Mouse (Mus musculus): Measurements from ENCODE around the gene Pou2f2. TPM values are rescaled to one million over a fixed set of nuclear protein-coding genes. Genes with fewer than 3 reads are reported as not detected.

Pou2f2 gene
- polyA plus RNA-seq, 1 experiment from 2014 or later: 4.2 TPM

GRCm38 (mm10) chr7:25218705-25219415 is 39.3 kb upstream of the Pou2f2 start:
- Histone ChIP-seq H3K4me1 (ENCODE audit: control insufficient read depth, insufficient read depth, low read length) (peaks cover 9% of the 10 kb centered on the region), H3K36me3 (replicated peaks; ENCODE audit: control insufficient read depth, insufficient read depth, low read depth, low read length) (no peaks in the 10 kb centered on the region), H3K9me3 (replicated peaks; ENCODE audit: control insufficient read depth, low read length) (no peaks in the 10 kb centered on the region), H3K27me3 (ENCODE audit: control insufficient read depth, insufficient read depth, low read length) (no peaks in the 10 kb centered on the region), H3K4me3 (ENCODE audit: low read depth, low read length) (peak overlapping the region; percentile 70), H3K4me2 (ENCODE audit: low read depth, low read length) (peak overlapping the region; percentile 85), H3K27ac (replicated peaks; ENCODE audit: low read depth, low read length) (0 out of 2 replicates have a peak overlapping the region, but pooled peaks have one; percentile 47), H3K9ac (replicated peaks; ENCODE audit: low read length) (peak overlapping the region; percentile 81)
- DNase-seq (ENCODE audit: low spot score) (peak; percentile 76), ATAC-seq (replicated peaks; ENCODE audit: insufficient number of reproducible peaks, low FRiP score, low TSS enrichment, low read depth) (peak; percentile 10; the same call in 1 of the 2 replicates)
- under 1% methylated on average over 53 of the region's 53 CpGs for WGBS

DNA sequence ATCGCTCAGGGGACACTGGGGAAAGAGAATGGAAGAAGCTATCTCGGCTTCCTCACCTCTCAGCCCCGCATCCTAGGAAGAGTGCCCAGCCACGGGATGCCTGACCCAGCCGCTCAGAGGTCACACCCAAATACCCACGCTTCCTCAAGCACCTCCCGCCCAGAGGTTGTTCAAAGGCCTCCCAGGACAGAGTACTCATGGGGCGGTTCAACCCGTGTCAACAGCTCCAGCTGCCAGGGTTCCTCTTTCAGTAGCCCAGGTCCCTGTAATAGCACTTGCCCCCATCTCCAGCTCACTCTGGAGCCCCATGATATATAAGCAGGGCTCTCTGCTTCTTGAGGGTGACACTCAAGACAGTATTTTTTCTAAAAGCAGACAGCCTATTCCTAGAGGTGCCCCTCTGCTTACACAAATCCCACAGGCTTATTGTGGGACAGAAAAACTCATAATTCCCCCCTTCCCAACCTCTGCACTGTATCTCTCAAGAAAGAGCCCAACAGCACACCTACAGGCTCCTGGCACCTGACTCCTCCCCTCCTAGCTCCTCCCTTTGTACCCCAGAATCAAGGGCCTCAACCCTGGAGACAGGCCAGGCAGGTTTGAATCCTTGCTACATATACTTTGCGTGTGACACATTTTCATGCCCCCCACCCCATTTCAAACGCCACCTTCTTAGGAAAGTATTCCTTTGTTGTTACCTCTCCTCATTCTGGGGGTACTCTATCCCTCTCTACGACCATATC is 38.3 kb upstream of the Pou2f2 start:
- Histone ChIP-seq H3K4me2 (ENCODE audit: low read depth, low read length) (no peak overlapping the region), H3K4me1 (ENCODE audit: control insufficient read depth, insufficient read depth, low read length) (peaks cover 9% of the 10 kb centered on the region), H3K4me3 (ENCODE audit: low read depth, low read length) (no peak overlapping the region), H3K9me3 (replicated peaks; ENCODE audit: control insufficient read depth, low read length) (no peaks in the 10 kb centered on the region), H3K27ac (replicated peaks; ENCODE audit: low read depth, low read length) (no peak overlapping the region), H3K36me3 (replicated peaks; ENCODE audit: control insufficient read depth, insufficient read depth, low read depth, low read length) (no peaks in the 10 kb centered on the region), H3K9ac (replicated peaks; ENCODE audit: low read length) (no peak overlapping the region), H3K27me3 (ENCODE audit: control insufficient read depth, insufficient read depth, low read length) (no peaks in the 10 kb centered on the region)
- no peak for DNase-seq (ENCODE audit: low spot score)
- ATAC-seq (replicated peaks; ENCODE audit: insufficient number of reproducible peaks, low FRiP score, low TSS enrichment, low read depth): no peak
- WGBS: 60% methylated on average over 12 of the region's 12 CpGs

- 89% methylated on average over 2 of the region's 2 CpGs for WGBS
- H3K27me3 ChIP-seq (ENCODE audit: control insufficient read depth, insufficient read depth, low read length): no peaks in the 10 kb centered on the region
Observed at GRCm38 (mm10) chr7:25214172-25214571, 34.6 kb upstream of the Pou2f2 start.

GRCm38 (mm10) chr7:25213099-25213498 is 33.6 kb upstream of the Pou2f2 start:
- Histone ChIP-seq H3K9ac (replicated peaks; ENCODE audit: low read length) (no peak overlapping the region), H3K4me2 (ENCODE audit: low read depth, low read length) (no peak overlapping the region), H3K4me1 (ENCODE audit: control insufficient read depth, insufficient read depth, low read length) (no peaks in the 10 kb centered on the region), H3K9me3 (replicated peaks; ENCODE audit: control insufficient read depth, low read length) (no peaks in the 10 kb centered on the region), H3K4me3 (ENCODE audit: low read depth, low read length) (no peak overlapping the region), H3K27me3 (ENCODE audit: control insufficient read depth, insufficient read depth, low read length) (no peaks in the 10 kb centered on the region), H3K27ac (replicated peaks; ENCODE audit: low read depth, low read length) (no peak overlapping the region), H3K36me3 (replicated peaks; ENCODE audit: control insufficient read depth, insufficient read depth, low read depth, low read length) (no peaks in the 10 kb centered on the region; the same call in 1 of the 2 replicates)
- no peak for DNase-seq (ENCODE audit: low spot score)
- ATAC-seq (replicated peaks; ENCODE audit: insufficient number of reproducible peaks, low FRiP score, low TSS enrichment, low read depth): no peak
- WGBS: 82% methylated on average over 3 of the region's 3 CpGs

More at GRCm38 (mm10) chr7:25214172-25214571, 34.6 kb upstream of the Pou2f2 start:
- ATAC-seq (replicated peaks; ENCODE audit: insufficient number of reproducible peaks, low FRiP score, low TSS enrichment, low read depth) (no peak), DNase-seq (ENCODE audit: low spot score) (no peak)
- Histone ChIP-seq H3K4me1 (ENCODE audit: control insufficient read depth, insufficient read depth, low read length) (peaks cover 4% of the 10 kb centered on the region; the same call in 1 of the 2 replicates), H3K9me3 (replicated peaks; ENCODE audit: control insufficient read depth, low read length) (no peaks in the 10 kb centered on the region), H3K4me2 (ENCODE audit: low read depth, low read length) (no peak overlapping the region), H3K36me3 (replicated peaks; ENCODE audit: control insufficient read depth, insufficient read depth, low read depth, low read length) (no peaks in the 10 kb centered on the region), H3K4me3 (ENCODE audit: low read depth, low read length) (no peak overlapping the region), H3K27ac (replicated peaks; ENCODE audit: low read depth, low read length) (no peak overlapping the region), H3K9ac (replicated peaks; ENCODE audit: low read length) (no peak overlapping the region)

GRCm38 (mm10) chr7:25210482-25210881 is 31.0 kb upstream of the Pou2f2 start:
- no peaks in the 10 kb centered on the region for H3K27me3 ChIP-seq (ENCODE audit: control insufficient read depth, insufficient read depth, low read length)
- 91% methylated on average over 4 of the region's 4 CpGs for WGBS
- no peak overlapping the region for H3K4me2 ChIP-seq (ENCODE audit: low read depth, low read length)
- H3K9ac ChIP-seq (replicated peaks; ENCODE audit: low read length): no peak overlapping the region
- no peaks in the 10 kb centered on the region; the same call in 1 of the 2 replicates for H3K36me3 ChIP-seq (replicated peaks; ENCODE audit: control insufficient read depth, insufficient read depth, low read depth, low read length)
- DNase-seq (ENCODE audit: low spot score): no peak
- H3K9me3 ChIP-seq (replicated peaks; ENCODE audit: control insufficient read depth, low read length): no peaks in the 10 kb centered on the region
- no peak overlapping the region for H3K27ac ChIP-seq (replicated peaks; ENCODE audit: low read depth, low read length)
- H3K4me1 ChIP-seq (ENCODE audit: control insufficient read depth, insufficient read depth, low read length): no peaks in the 10 kb centered on the region
- H3K4me3 ChIP-seq (ENCODE audit: low read depth, low read length): no peak overlapping the region
- ATAC-seq (replicated peaks; ENCODE audit: insufficient number of reproducible peaks, low FRiP score, low TSS enrichment, low read depth): no peak

- Histone ChIP-seq H3K9me3 (replicated peaks; ENCODE audit: control insufficient read depth, low read length) (no peaks in the 10 kb centered on the region), H3K27me3 (ENCODE audit: control insufficient read depth, insufficient read depth, low read length) (no peaks in the 10 kb centered on the region), H3K4me1 (ENCODE audit: control insufficient read depth, insufficient read depth, low read length) (no peaks in the 10 kb centered on the region), H3K4me2 (ENCODE audit: low read depth, low read length) (no peak overlapping the region), H3K9ac (replicated peaks; ENCODE audit: low read length) (no peak overlapping the region), H3K4me3 (ENCODE audit: low read depth, low read length) (no peak overlapping the region), H3K36me3 (replicated peaks; ENCODE audit: control insufficient read depth, insufficient read depth, low read depth, low read length) (no peaks in the 10 kb centered on the region; the same call in 1 of the 2 replicates), H3K27ac (replicated peaks; ENCODE audit: low read depth, low read length) (no peak overlapping the region)
- no peak for DNase-seq (ENCODE audit: low spot score)
- no peak for ATAC-seq (replicated peaks; ENCODE audit: insufficient number of reproducible peaks, low FRiP score, low TSS enrichment, low read depth)
- WGBS: 86% methylated on average over 3 of the region's 3 CpGs
Observed at GRCm38 (mm10) chr7:25209161-25209622, 29.7 kb upstream of the Pou2f2 start.

GRCm38 (mm10) chr7:25206094-25206830 is 26.7 kb upstream of the Pou2f2 start:
- ATAC-seq (replicated peaks; ENCODE audit: insufficient number of reproducible peaks, low FRiP score, low TSS enrichment, low read depth) (no peak), DNase-seq (ENCODE audit: low spot score) (no peak)
- Histone ChIP-seq H3K4me3 (ENCODE audit: low read depth, low read length) (no peak overlapping the region), H3K27ac (replicated peaks; ENCODE audit: low read depth, low read length) (no peak overlapping the region), H3K36me3 (replicated peaks; ENCODE audit: control insufficient read depth, insufficient read depth, low read depth, low read length) (no peaks in the 10 kb centered on the region; the same call in 1 of the 2 replicates), H3K27me3 (ENCODE audit: control insufficient read depth, insufficient read depth, low read length) (no peaks in the 10 kb centered on the region), H3K9ac (replicated peaks; ENCODE audit: low read length) (no peak overlapping the region), H3K9me3 (replicated peaks; ENCODE audit: control insufficient read depth, low read length) (no peaks in the 10 kb centered on the region), H3K4me2 (ENCODE audit: low read depth, low read length) (no peak overlapping the region), H3K4me1 (ENCODE audit: control insufficient read depth, insufficient read depth, low read length) (no peaks in the 10 kb centered on the region)
- WGBS: 88% methylated on average over 16 of the region's 16 CpGs
